Mouse (Mus musculus) heart, postnatal 25 days (tissue): ENCODE data around the gene Cyp3a44. TPM values are rescaled to one million over a fixed set of nuclear protein-coding genes. Genes with fewer than 3 reads are reported as not detected.
"Not testable (repeated sequence)": the region's sequence is repeated elsewhere in the genome, so short reads cannot be mapped to it uniquely, and the experiment has no call there.

Experiments
- DNase-seq: peaks from one replicate; pipeline ENCODE4 v3.0.0; 2022; ENCODE audit warnings: low spot score
- intact Hi-C: fragments of 180-260 bp; cut with DNase I; formaldehyde crosslinking; loops from one replicate; pipeline ENCODE4 v1.15.1; 2025
- total RNA-seq, 2 experiments: library from RNA; stranded (reverse); gene quantifications; 2 replicates each; pipeline ENCODE4 v1.2.3; 2021

The Cyp3a44 gene
- not detected for total RNA-seq

DNA sequence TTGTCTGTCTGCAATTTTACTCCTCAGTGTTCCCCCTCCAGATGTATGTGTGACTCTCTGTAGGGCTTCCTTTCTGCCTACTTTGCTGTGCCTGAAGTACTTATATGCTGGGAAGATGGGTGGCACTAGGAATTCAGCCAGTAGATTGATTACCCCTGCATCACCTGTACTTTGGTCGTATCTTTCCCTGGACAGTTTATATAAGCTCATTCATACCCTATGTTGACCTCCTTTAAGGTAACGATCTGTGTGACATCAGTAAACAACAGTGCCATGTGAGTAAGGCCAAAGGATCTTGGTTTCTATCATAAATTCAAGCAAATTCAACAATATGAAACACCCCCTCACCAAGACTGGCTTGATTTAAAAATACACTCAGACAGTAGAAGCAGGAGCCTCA, at the start of gene Cyp3a44:
TSS of gene Cyp3a44 (minus strand) at position 79 of the 400 bp plus-strand sequence.
- DNase-seq, intact Hi-C loops: not testable (repeated sequence)

DNA sequence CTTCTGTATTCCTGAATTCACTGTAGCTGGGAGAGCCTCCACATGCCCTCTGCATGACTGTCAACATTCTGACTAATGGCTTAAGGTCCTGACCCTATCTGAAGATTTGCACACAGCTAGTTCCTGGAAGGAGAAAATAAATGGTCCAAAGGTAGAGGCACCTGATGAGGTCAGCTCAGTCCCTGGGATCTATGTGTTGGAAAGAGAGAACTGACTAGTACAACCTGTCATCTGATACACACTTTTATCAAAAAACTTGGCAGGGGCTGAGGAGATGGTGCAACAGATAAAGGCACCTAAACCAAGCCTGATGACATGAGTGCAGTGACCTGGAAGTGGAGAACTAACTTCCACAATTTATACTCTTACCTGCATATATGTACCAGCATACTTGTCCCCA, 5.4 kb downstream of the Cyp3a44 start:
- intact Hi-C loops, DNase-seq: not testable (repeated sequence)

DNA sequence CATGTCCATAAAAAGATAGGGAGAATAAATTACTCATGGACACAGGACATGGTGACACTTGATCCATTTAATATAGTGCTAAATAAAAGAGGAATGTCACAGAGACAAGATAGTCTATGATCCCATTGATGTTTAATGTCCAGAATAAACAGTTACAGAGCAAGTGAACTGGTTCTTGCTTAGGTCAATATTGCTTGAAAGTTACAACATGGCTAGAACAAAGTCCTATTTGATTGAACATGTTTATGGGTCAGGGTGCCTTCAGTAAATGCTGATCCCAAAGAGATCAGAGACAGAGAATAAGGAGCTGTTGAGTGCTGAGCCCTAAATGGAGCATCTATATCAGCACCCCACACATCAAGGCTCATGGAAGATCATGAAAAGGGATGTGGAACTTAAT, 12.4 kb downstream of the Cyp3a44 start:
- DNase-seq, intact Hi-C loops: not testable (repeated sequence)

DNA sequence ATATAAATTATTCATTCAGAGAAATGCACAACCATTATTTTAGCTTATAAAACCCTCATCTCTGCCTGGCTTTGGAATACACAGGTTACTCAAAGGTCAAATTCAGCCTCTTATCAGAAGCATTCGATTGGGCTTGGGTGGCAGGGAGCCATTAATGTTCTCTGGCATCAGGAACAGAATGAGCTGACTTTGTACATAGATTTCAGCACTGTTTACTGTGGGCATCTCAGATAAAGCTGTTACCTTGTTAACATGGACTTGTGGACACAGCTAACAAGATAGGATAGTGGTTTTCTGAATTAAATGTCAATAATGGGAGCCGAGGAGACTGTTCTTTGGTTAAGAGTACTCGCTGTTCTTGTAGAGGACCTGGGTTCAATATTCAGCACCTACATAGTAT, 68.2 kb downstream of the Cyp3a44 start:
- DNase-seq, intact Hi-C loops: not testable (repeated sequence)

Other genes starting within 250 kb of the Cyp3a44 start
- not detected for gene Cyp3a41b, start 221.1 kb downstream of the Cyp3a44 start, total RNA-seq
- gene Cyp3a41a, start 85.7 kb downstream of the Cyp3a44 start, total RNA-seq: not detected
- gene Cyp3a11, start 74.1 kb upstream of the Cyp3a44 start, total RNA-seq: not detected
- gene Cyp3a25, start 203.7 kb upstream of the Cyp3a44 start, total RNA-seq: not detected